Mouse (Mus musculus): ENCODE measurements at regions not wholly inside any gene's neighbourhood (a gene's known extent, or its start where the extent isn't known, plus 50 kb on each side); places are given as distances from the start of the nearest gene placed in this dataset.
A peak's percentile ranks its signal among the peaks of the same experiment; 100 is the strongest.

DNA sequence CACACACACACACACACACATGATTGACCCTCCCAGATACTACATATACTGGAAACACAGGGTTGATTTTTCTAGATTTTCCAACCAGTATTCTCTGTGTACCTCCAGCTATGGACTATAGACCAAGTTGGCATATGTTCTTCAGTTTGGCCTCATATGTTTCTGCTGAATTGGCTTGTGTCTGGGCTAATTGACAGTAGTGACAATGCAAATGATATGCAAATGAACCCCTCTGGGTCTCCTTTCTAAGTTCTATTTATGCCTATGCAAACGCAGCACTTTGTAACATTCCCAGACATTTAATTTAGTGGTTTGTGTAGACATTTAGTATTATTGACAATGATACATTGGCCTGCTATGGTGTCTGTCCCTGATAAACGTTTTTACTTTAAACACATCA lies 582.0 kb upstream of the Negr1 start:
- ATAC-seq (ENCODE audit: low TSS enrichment): no peak

GRCm38 (mm10) chr3:155994044-155994443 lies 567.5 kb upstream of the Negr1 start:
- ATAC-seq (ENCODE audit: low TSS enrichment): no peak

GRCm38 (mm10) chr3:156017676-156018230 lies 543.8 kb upstream of the Negr1 start:
- no peak for ATAC-seq (ENCODE audit: low TSS enrichment)

GRCm38 (mm10) chr3:156028602-156029188 lies 532.9 kb upstream of the Negr1 start:
- peak; percentile 78 for ATAC-seq (ENCODE audit: low TSS enrichment)

GRCm38 (mm10) chr3:156070257-156070656 lies 491.3 kb upstream of the Negr1 start:
- peak; percentile 70; the same call in 1 of the 2 replicates for ATAC-seq (ENCODE audit: low TSS enrichment)

GRCm38 (mm10) chr3:156082268-156082667 lies 479.3 kb upstream of the Negr1 start:
- ATAC-seq (ENCODE audit: low TSS enrichment): peak; percentile 81

- no peak for ATAC-seq (ENCODE audit: low TSS enrichment)
Measured at GRCm38 (mm10) chr3:156093689-156094088, 467.9 kb upstream of the Negr1 start.

- no peak for ATAC-seq (ENCODE audit: low TSS enrichment)
Measured at GRCm38 (mm10) chr3:156094990-156095389, 466.6 kb upstream of the Negr1 start.

DNA sequence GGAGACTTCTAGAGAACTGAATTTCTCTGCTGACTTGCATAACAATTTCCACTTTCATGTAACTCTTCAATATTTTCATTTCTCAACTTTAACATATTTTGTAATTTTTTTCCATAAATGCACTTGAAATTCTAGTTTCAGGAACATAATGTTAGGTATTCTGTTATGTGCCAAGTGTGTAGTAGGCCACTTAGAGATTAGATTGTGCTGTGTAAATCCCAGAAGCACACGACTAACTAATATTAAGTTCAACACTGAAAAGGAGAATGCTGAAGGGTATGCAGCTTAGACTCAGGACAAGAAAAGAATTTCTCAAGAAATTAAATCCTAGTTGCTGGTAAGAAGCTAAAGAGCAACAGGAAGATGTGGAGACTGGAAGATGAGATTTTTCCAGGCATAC lies 455.8 kb upstream of the Negr1 start:
- ATAC-seq (ENCODE audit: low TSS enrichment): no peak

- ATAC-seq (ENCODE audit: low TSS enrichment): no peak
Measured at GRCm38 (mm10) chr3:156120341-156120740, 441.3 kb upstream of the Negr1 start.

GRCm38 (mm10) chr3:156131598-156131997 lies 430.0 kb upstream of the Negr1 start:
- ATAC-seq (ENCODE audit: low TSS enrichment): no peak

DNA sequence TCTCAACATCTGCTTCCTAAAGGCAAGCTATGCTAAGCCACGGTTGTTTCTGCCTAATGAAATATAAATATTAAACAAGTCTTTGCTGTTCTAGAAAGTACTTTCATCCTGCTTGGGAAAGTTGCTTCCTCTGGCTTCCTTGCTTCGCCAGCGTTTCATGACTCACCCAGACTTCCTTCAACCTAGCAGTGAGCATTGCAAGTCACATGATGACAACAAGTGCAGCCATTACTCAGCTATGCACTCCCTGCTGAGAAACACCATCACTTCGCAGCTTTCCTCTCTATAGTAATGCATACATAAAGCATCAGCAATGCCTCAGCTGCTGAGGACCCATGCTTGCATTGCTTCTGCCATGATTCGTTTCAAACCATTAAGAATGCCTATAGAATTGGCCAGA lies 420.2 kb upstream of the Negr1 start:
- no peak for ATAC-seq (ENCODE audit: low TSS enrichment)

DNA sequence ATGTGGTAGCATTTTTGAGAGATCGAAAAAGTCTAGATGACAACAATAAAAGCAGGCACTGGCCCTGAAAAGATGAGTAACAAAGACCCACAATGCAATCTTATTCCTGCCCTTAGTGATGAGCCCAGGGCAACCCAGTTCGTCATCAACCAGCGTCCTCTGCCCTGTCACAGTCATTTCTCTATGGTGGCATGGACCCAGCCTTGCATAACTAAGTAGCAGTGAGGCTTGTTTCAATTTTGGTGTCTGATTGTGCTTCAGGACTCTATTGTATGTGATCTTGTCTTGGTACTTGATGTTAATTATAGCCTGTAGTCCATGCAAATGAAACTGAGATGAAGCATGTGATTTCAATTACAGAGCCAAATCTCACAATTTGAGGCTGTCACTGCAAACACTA lies 412.3 kb upstream of the Negr1 start:
- no peak for ATAC-seq (ENCODE audit: low TSS enrichment)

DNA sequence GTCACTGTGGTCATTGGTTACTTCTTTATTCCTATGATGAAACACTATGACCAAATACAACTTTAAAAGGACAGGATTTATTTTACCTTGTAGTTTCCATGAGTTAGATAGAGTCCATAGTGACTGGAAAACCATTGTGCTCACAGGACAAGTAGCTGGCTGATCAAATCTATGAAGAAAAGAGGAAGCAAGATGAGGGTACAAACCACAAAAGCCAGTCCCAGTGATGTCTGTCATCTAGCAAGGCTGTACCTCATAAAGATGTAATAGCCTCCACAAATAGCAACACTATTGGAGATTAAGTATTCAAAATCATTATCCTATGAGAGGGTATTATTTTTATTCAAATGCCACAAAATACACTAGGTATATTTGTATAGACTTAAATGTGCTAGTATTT lies 391.5 kb upstream of the Negr1 start:
- no peak for ATAC-seq (ENCODE audit: low TSS enrichment)

GRCm38 (mm10) chr3:156198688-156199087 lies 362.9 kb upstream of the Negr1 start:
- ATAC-seq (ENCODE audit: low TSS enrichment): no peak

DNA sequence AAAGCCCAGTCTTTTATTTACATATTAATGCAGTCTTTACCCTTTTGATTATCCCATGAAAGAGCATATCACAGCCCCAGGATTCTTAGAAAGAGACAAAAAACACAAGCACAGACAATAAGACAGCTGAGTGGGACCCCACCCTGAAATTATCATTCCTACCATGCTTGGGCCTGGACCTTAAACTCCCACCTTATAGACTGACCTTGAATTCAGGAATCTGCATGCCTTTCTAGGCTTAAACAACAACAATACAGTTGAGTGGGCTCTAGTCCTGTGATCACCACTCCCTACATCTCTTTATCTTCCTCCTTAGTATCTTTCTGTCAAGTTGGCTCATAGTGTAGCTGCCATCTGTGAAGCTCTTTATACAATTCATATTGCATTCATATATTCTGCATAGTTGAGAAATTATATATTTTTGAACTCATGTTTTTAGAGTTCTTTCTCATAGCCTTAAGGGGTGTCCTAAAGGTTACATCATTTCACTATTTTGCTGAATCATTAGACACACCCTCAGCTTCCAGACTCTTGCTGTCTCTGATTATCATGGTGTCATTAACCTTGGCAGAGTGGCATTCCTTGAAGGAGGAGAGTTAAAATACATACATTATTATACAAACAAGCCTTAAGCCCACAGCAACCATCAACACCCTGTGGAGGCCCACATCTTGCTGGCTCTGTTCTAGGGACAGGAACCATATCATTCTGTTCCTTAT lies 361.7 kb upstream of the Negr1 start:
- ATAC-seq (ENCODE audit: low TSS enrichment): no peak

DNA sequence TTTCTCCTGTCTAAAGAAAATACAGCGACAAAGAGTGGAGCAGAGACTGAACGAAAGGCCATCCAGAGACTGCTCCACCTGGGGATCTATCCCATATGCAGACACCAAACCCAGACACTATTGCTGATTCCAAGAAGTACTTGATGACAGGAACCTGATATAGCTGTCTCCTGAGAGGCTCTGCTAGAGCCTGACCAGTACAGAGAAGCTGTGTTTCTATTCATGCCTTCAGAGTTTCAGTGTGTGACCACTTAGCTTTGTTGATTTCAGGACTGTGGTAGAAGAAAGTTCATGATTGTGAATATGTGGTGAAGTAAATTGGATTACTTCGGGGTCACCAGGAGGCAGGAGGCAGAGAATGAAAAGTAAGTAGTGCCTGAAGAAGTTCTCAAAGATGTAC lies 356.3 kb upstream of the Negr1 start:
- no peak for ATAC-seq (ENCODE audit: low TSS enrichment)

GRCm38 (mm10) chr3:156208420-156208819 lies 353.2 kb upstream of the Negr1 start:
- ATAC-seq (ENCODE audit: low TSS enrichment): no peak

DNA sequence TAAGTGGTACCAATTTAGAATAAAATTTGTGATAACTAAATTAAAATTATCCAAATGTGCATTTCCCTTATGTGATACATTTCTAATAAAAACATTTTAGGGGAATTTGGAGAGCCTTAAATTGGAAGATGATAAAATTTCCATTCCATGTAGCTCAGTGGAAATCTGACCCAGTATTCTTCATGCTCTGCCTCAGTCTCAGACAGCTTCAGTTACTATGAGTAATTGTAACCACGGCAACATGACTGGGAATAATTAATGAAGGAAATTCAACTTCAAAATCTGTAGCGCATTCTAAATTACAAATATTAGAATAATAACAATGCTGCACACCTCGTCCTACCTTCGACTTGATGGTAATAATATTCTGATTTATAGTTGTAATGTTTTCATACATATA lies 350.8 kb upstream of the Negr1 start:
- no peak for ATAC-seq (ENCODE audit: low TSS enrichment)

- no peak for ATAC-seq (ENCODE audit: low TSS enrichment)
Measured at GRCm38 (mm10) chr3:156214823-156215222, 346.8 kb upstream of the Negr1 start.

- ATAC-seq (ENCODE audit: low TSS enrichment): no peak
Measured at GRCm38 (mm10) chr3:156232111-156232510, 329.5 kb upstream of the Negr1 start.

DNA sequence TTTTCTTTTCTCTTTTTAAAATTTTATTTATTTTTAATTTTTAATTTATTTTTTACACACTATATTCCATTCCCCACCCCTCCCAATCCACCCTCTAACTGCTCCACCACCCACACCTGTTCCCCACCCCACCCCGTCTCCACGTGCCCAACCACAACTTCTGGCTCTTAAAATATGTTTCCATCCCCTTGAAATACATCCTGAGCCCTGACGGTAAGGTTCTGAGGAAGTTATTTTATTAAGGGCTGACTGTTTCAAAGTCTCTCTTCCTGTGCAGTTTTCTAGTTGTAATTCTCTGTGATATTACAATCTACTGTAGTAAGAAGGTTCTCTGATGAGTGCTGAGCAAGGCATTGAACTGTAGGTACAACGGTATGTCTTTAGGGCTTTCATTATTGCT lies 325.6 kb upstream of the Negr1 start:
- ATAC-seq (ENCODE audit: low TSS enrichment): no peak

DNA sequence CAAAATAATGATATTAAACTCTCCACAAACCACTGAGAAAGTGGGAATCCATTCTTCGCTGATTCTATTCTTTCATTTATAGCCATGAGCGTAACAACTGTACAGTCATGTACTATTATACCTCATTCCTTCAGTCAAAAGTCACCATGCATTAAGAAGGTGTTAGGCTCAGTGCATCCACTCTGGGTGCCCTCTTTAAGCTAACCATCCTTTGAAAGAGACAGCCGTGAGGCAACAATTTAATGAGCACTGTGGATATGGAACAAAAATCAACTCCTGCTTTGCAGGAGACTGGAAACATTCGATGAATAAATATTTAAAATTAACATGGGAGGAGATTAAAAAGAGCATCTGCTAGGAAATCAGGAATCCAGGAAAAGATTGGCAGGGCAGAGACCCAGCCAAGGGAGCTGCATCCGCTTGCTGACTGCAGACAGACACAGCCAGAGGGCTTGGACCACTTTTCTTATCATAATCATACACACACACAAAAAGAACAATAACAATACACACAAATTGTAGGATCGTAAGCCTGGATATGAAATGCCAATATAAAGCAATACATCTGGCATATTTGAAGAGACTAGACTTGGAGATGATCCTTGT lies 309.2 kb upstream of the Negr1 start:
- no peak for ATAC-seq (ENCODE audit: low TSS enrichment)
